ENCODE assay signal across 22 mouse cellular contexts in the genomic region with DNA sequence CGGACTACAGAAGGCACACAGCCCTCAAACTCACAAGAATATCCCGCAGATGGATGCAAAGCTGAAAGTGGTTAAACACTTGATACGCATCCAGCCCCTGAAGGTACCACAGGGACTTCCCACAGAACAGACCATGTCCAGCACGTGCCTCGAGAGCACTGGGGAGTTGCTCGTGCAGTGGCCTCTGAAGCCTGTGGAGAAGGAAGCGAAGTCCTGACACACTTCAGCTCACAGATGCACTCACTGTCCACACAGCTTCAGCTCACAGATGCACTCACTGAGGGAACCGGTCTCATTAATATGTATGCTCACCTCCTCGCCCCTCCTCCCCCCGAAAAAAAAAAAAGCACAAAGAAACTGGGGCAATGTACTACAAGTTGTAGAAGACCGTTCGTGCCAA.
DNase-seq lines count a peak whose midpoint lies in the region; ATAC-seq and TF ChIP-seq lines count a peak whose summit lies in the region.
"Had no signal": no experiment of that assay in that cellular context is flagged by ENCODE, and none has a peak within 500 bp of the region (broad histone marks: within the 10 kb centered on the region; RNA-seq: fewer than 3 reads in every experiment).

No protein-coding gene starts in this region.

- TF ChIP-seq CTCF in stomach, postnatal 0 days (IDR thresholded peaks at IDR 0.05; ENCODE audit: low read depth) = no peak

- H3K27ac ChIP-seq in midbrain, embryonic 14.5 days (replicated peaks; ENCODE audit: low read depth, low read length) = no peak overlapping the region
- H3K27ac ChIP-seq in midbrain, embryonic 15.5 days = no peak overlapping the region
- H3K27ac ChIP-seq in stomach, postnatal 0 days (replicated peaks) = no peak overlapping the region
- H3K27ac ChIP-seq: embryonic facial prominence, embryonic 12.5 days; forebrain, embryonic 12.5 days; heart, embryonic 15.5 days had no signal

- H3K4me3 ChIP-seq in midbrain, embryonic 14.5 days (replicated peaks; ENCODE audit: low read depth, low read length) = no peak overlapping the region
- H3K4me3 ChIP-seq in midbrain, embryonic 15.5 days = no peak overlapping the region
- no peak overlapping the region for H3K4me3 ChIP-seq in stomach, postnatal 0 days (ENCODE audit: low read depth, low read length)
- H3K4me3 ChIP-seq: embryonic facial prominence, embryonic 12.5 days; forebrain, embryonic 12.5 days; heart, embryonic 15.5 days had no signal

- no peak for ATAC-seq in midbrain, embryonic 14.5 days (ENCODE audit: low FRiP score, low TSS enrichment)
- ATAC-seq in midbrain, embryonic 15.5 days (replicated peaks) = no peak
- ATAC-seq in stomach, postnatal 0 days (ENCODE audit: low FRiP score, low TSS enrichment) = no peak
- ATAC-seq: forebrain, postnatal 0 days; intestine, embryonic 16.5 days had no signal

- no peaks in the 10 kb centered on the region for H3K27me3 ChIP-seq in midbrain, embryonic 14.5 days (ENCODE audit: control insufficient read depth, insufficient read depth, low read length)
- H3K27me3 ChIP-seq in midbrain, embryonic 15.5 days (replicated peaks) = no peaks in the 10 kb centered on the region
- H3K27me3 ChIP-seq in stomach, postnatal 0 days (ENCODE audit: control insufficient read depth, insufficient read depth, low read length) = no peaks in the 10 kb centered on the region
- H3K27me3 ChIP-seq: embryonic facial prominence, embryonic 12.5 days; forebrain, embryonic 12.5 days; heart, embryonic 15.5 days had no signal

- no peak overlapping the region for H3K4me2 ChIP-seq in midbrain, embryonic 14.5 days (ENCODE audit: low read length)
- no peak overlapping the region for H3K4me2 ChIP-seq in midbrain, embryonic 15.5 days
- no peak overlapping the region for H3K4me2 ChIP-seq in stomach, postnatal 0 days (replicated peaks; ENCODE audit: low read depth)
- H3K4me2 ChIP-seq: embryonic facial prominence, embryonic 12.5 days; forebrain, embryonic 12.5 days; heart, embryonic 11.5 days; heart, embryonic 15.5 days had no signal

- TF ChIP-seq EP300 in stomach, postnatal 0 days (optimal IDR thresholded peaks at IDR 0.05) = no peak

- H3K4me1 ChIP-seq in midbrain, embryonic 14.5 days (ENCODE audit: control insufficient read depth, insufficient read depth, low read length) = no peaks in the 10 kb centered on the region
- H3K4me1 ChIP-seq in midbrain, embryonic 15.5 days = no peaks in the 10 kb centered on the region
- no peaks in the 10 kb centered on the region for H3K4me1 ChIP-seq in stomach, postnatal 0 days (replicated peaks; ENCODE audit: control insufficient read depth, insufficient read depth)
- H3K4me1 ChIP-seq: forebrain, embryonic 12.5 days; heart, embryonic 15.5 days had no signal

- H3K9ac ChIP-seq in midbrain, embryonic 14.5 days (replicated peaks; ENCODE audit: low read length) = no peak overlapping the region
- H3K9ac ChIP-seq in midbrain, embryonic 15.5 days = no peak overlapping the region
- no peak overlapping the region for H3K9ac ChIP-seq in stomach, postnatal 0 days (ENCODE audit: low read length)
- H3K9ac ChIP-seq: embryonic facial prominence, embryonic 12.5 days; forebrain, embryonic 12.5 days; forebrain, postnatal 0 days; heart, embryonic 15.5 days had no signal

- peak; percentile 82 for DNase-seq in heart, adult 11 months
- no peak for DNase-seq in heart, adult 9 months (ENCODE audit: low spot score in 2 of 2)
- DNase-seq in midbrain, embryonic 14.5 days = peak; percentile 2
- DNase-seq in brain, adult 2 months (ENCODE audit: low read depth, low spot score) = peak; percentile 37
- DNase-seq in retina, embryonic 14.5 days (ENCODE audit: low spot score) = peak; percentile 50
- DNase-seq in stomach, postnatal 0 days (ENCODE audit: low spot score) = no peak
- DNase-seq in ovary, adult 18-20 months (ENCODE audit: low spot score) = no peak
- DNase-seq: adrenal gland, adult 8-10 months; adrenal gland, postnatal 36 days; cerebellum, adult 18-20 months; cerebellum, adult 9-11 months; embryo, embryonic 11 days; forebrain, postnatal 0 days; gastrocnemius, postnatal 36 days; heart, adult 18-20 months; heart, postnatal 14 days had no signal

- WGBS in midbrain, embryonic 14.5 days = 54% methylated on average over 12 of the region's 12 CpGs
- 55% methylated on average over 12 of the region's 12 CpGs for WGBS in midbrain, embryonic 15.5 days
- WGBS in stomach, postnatal 0 days = 80% methylated on average over 12 of the region's 12 CpGs

- no peaks in the 10 kb centered on the region for H3K9me3 ChIP-seq in midbrain, embryonic 14.5 days (ENCODE audit: control insufficient read depth, low read length)
- H3K9me3 ChIP-seq in midbrain, embryonic 15.5 days = no peaks in the 10 kb centered on the region
- H3K9me3 ChIP-seq in stomach, postnatal 0 days (ENCODE audit: control insufficient read depth, low read length) = no peaks in the 10 kb centered on the region
- H3K9me3 ChIP-seq: embryonic facial prominence, embryonic 12.5 days; forebrain, embryonic 12.5 days; heart, embryonic 15.5 days had no signal

- H3K36me3 ChIP-seq in midbrain, embryonic 14.5 days (ENCODE audit: control insufficient read depth, insufficient read depth, low read length) = no peaks in the 10 kb centered on the region
- no peaks in the 10 kb centered on the region for H3K36me3 ChIP-seq in midbrain, embryonic 15.5 days (replicated peaks)
- no peaks in the 10 kb centered on the region for H3K36me3 ChIP-seq in stomach, postnatal 0 days (ENCODE audit: control insufficient read depth, insufficient read depth, low read length)
- H3K36me3 ChIP-seq: embryonic facial prominence, embryonic 12.5 days; forebrain, embryonic 12.5 days; heart, embryonic 15.5 days had no signal

Comparison
In these comparisons a context has a peak if more than half of its experiments do, and no peak if none do; other contexts are left out.
1. DNase-seq: peak in heart, adult 11 months (single experiment), midbrain, embryonic 14.5 days (single experiment), brain, adult 2 months (single experiment) and retina, embryonic 14.5 days (single experiment); none in heart, adult 9 months (0 of 2), stomach, postnatal 0 days (single experiment) and ovary, adult 18-20 months (single experiment).